Mouse (Mus musculus) brain, embryonic 14.5 days (tissue): ENCODE measurements around the gene Chst4.

ENCODE experiments used
- CTCF ChIP-seq: fragments of 200-500 bp; IDR thresholded peaks from 2 replicates; pipeline ENCODE4 v1.5.1; 2012; ENCODE audit warnings: inconsistent platforms, mild to moderate bottlenecking, moderate library complexity, borderline replicate concordance; ENCODE audit not compliant: insufficient read depth, insufficient read length; ENCODE audit errors: extremely low read depth
- POLR2A ChIP-seq: fragments of 200-500 bp; IDR thresholded peaks from 2 replicates; pipeline ENCODE4 v1.6.1; 2012; ENCODE audit warnings: mild to moderate bottlenecking, inconsistent platforms, borderline replicate concordance; ENCODE audit not compliant: poor library complexity, insufficient read depth, insufficient read length, severe bottlenecking; ENCODE audit errors: extremely low read depth

DNA sequence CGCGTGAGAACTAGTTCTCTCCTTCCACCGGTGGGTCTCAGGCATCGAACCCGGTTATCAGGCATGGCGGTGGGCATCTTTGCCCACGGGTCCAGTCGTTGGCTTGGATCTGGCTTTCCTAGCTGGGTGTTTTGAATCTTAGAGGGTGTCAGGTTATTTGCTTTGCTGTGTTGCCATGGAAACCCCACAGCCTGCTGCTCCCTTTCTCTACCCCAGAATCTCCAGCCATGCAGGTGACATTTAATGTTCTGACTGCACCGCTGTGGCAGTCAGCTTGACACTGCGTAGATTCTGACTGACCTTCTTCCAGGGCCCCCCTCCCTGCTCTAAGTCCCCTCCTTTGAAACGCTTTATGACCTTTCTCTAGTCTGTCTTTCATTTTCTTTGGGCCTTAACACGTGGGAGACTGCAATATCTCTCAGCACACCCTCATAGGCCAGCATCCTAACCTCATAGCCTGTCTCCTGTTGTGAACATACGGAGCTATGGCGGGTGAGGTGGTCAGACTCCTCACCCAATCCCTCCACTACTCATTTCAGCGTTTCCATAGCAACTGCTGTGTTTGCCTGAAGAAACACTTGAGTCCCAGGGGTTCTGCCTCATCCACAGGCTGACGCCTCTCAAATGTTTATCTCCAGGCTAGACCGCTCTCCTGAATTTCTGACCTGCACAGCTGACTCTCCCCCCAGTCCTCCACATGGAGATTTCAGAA lies 33.1 kb downstream of the Chst4 start:
- TF ChIP-seq POLR2A (no peak), CTCF (no peak)
